8 mouse cellular contexts compared by ENCODE assay signal in genomic region chr10:78068541-78068940, GRCm38 (mm10). TPM values are rescaled to one million over a fixed set of nuclear protein-coding genes. Genes with fewer than 3 reads are reported as not detected.
DNase-seq lines count a peak whose midpoint lies in the region; ATAC-seq lines count a peak whose summit lies in the region.

No protein-coding gene starts in this region.

- no peak overlapping the region for H3K9ac ChIP-seq in hindbrain, embryonic 13.5 days
- H3K9ac ChIP-seq in midbrain, embryonic 15.5 days, result no peak overlapping the region

- H3K27me3 ChIP-seq in hindbrain, embryonic 13.5 days, result peaks cover 36% of the 10 kb centered on the region
- H3K27me3 ChIP-seq in midbrain, embryonic 15.5 days (replicated peaks), result peaks cover 24% of the 10 kb centered on the region

- peak overlapping the region; percentile 99 for H3K4me2 ChIP-seq in hindbrain, embryonic 13.5 days
- peak overlapping the region; percentile 97 for H3K4me2 ChIP-seq in midbrain, embryonic 15.5 days

- H3K9me3 ChIP-seq in hindbrain, embryonic 13.5 days, result no peaks in the 10 kb centered on the region
- H3K9me3 ChIP-seq in midbrain, embryonic 15.5 days, result no peaks in the 10 kb centered on the region

- H3K4me3 ChIP-seq in brown adipose tissue, adult 24 weeks (ENCODE audit: insufficient read depth, low read depth, low read length), result peak overlapping the region; percentile 77
- H3K4me3 ChIP-seq in hindbrain, embryonic 13.5 days, result peak overlapping the region; percentile 60; the same call in 1 of the 2 replicates
- peak overlapping the region; percentile 52 for H3K4me3 ChIP-seq in midbrain, embryonic 15.5 days

- DNase-seq in kidney, adult 9 months, result peak; percentile 22
- DNase-seq in kidney, adult 18-20 months, result no peak
- no peak for DNase-seq in frontal cortex, postnatal 25 days (ENCODE audit: low spot score in 2 of 2)
- DNase-seq in right cerebral cortex, adult 18-20 months, result no peak
- no peak for DNase-seq in gastrocnemius, postnatal 36 days

- no peak for ATAC-seq in hindbrain, embryonic 13.5 days (ENCODE audit: low FRiP score)
- no peak for ATAC-seq in midbrain, embryonic 15.5 days (replicated peaks)

- H3K36me3 ChIP-seq in hindbrain, embryonic 13.5 days, result no peaks in the 10 kb centered on the region
- no peaks in the 10 kb centered on the region for H3K36me3 ChIP-seq in midbrain, embryonic 15.5 days (replicated peaks)

- no peak overlapping the region for H3K27ac ChIP-seq in brown adipose tissue, adult 24 weeks (replicated peaks; ENCODE audit: low read depth, low read length)
- no peak overlapping the region for H3K27ac ChIP-seq in hindbrain, embryonic 13.5 days
- H3K27ac ChIP-seq in midbrain, embryonic 15.5 days, result no peak overlapping the region

- WGBS in hindbrain, embryonic 13.5 days, result 30% methylated on average over 11 of the region's 11 CpGs
- WGBS in midbrain, embryonic 15.5 days, result 22% methylated on average over 11 of the region's 11 CpGs

- intact Hi-C loops in gastrocnemius, postnatal 36 days (cut with DNase I), result loop anchor here (2.0 kb wide), 1 partner anchor 92 kb away; no protein-coding TSS in a partner anchor

- no peaks in the 10 kb centered on the region for H3K4me1 ChIP-seq in brown adipose tissue, adult 24 weeks (ENCODE audit: control insufficient read depth, insufficient read depth, insufficient read length, low read length)
- H3K4me1 ChIP-seq in hindbrain, embryonic 13.5 days (replicated peaks), result peaks cover 15% of the 10 kb centered on the region
- H3K4me1 ChIP-seq in midbrain, embryonic 15.5 days, result peaks cover 12% of the 10 kb centered on the region; the same call in 1 of the 2 replicates

RNA-seq across cellular contexts. Expression of gene Icosl, which starts 0.6 kb away (rescaled TPM):
- 1.1 and 1.3 TPM in 2 replicates for polyA plus RNA-seq in brown adipose tissue, adult 24 weeks (2012; ENCODE audit: insufficient read depth, insufficient read length, missing spikeins)
- 0.56 and 0.61 TPM in 2 replicates for polyA plus RNA-seq in hindbrain, embryonic 13.5 days (2015; fragmentation: Nextera tagmentation; extraction: Ambion mirVana)
- polyA plus RNA-seq in midbrain, embryonic 15.5 days (2015; fragmentation: Nextera tagmentation; extraction: Ambion mirVana), result 0.48 and 0.84 TPM in 2 replicates
- 1 to 10 TPM; 1.2 to 1.6 TPM for total RNA-seq in gastrocnemius, postnatal 36 days (2021)

RNA-seq across cellular contexts. Expression of gene Aire, which starts 25.1 kb away (rescaled TPM):
- not detected in 2 replicates for polyA plus RNA-seq in brown adipose tissue, adult 24 weeks (2012; ENCODE audit: insufficient read depth, insufficient read length, missing spikeins)
- 0.10 TPM in 1 of 2 replicates, not detected in the other for polyA plus RNA-seq in hindbrain, embryonic 13.5 days (2015; fragmentation: Nextera tagmentation; extraction: Ambion mirVana)
- 0.06 and 0.37 TPM in 2 replicates for polyA plus RNA-seq in midbrain, embryonic 15.5 days (2015; fragmentation: Nextera tagmentation; extraction: Ambion mirVana)
- total RNA-seq in gastrocnemius, postnatal 36 days (2021), result not detected

RNA-seq across cellular contexts. Expression of gene Dnmt3l, which starts 26.8 kb away (rescaled TPM):
- polyA plus RNA-seq in brown adipose tissue, adult 24 weeks (2012; ENCODE audit: insufficient read depth, insufficient read length, missing spikeins), result 2.3 and 2.7 TPM in 2 replicates
- polyA plus RNA-seq in hindbrain, embryonic 13.5 days (2015; fragmentation: Nextera tagmentation; extraction: Ambion mirVana), result not detected in 2 replicates
- polyA plus RNA-seq in midbrain, embryonic 15.5 days (2015; fragmentation: Nextera tagmentation; extraction: Ambion mirVana), result not detected in 2 replicates
- not detected for total RNA-seq in gastrocnemius, postnatal 36 days (2021)

RNA-seq across cellular contexts. Expression of gene Pfkl, which starts 58.7 kb away (rescaled TPM):
- polyA plus RNA-seq in brown adipose tissue, adult 24 weeks (2012; ENCODE audit: insufficient read depth, insufficient read length, missing spikeins), result 326 and 453 TPM in 2 replicates
- polyA plus RNA-seq in hindbrain, embryonic 13.5 days (2015; fragmentation: Nextera tagmentation; extraction: Ambion mirVana), result 106 and 107 TPM in 2 replicates
- polyA plus RNA-seq in midbrain, embryonic 15.5 days (2015; fragmentation: Nextera tagmentation; extraction: Ambion mirVana), result 127 and 128 TPM in 2 replicates
- total RNA-seq in gastrocnemius, postnatal 36 days (2021), result 1 to 10 TPM; 6.0 to 8.6 TPM
